Mouse (Mus musculus) CD4-positive naive resting alpha-beta T cell, adult 57 days (primary cell): Measurements from ENCODE around the gene Mfsd10. TPM values are rescaled to one million over a fixed set of nuclear protein-coding genes. Genes with fewer than 3 reads are reported as not detected.

Experiments used
- total RNA-seq: library from RNA; stranded (reverse); gene quantifications from one replicate; pipeline ENCODE4 v1.2.4, GENCODE M21; 2023

Gene Mfsd10
- total RNA-seq: 34.6 TPM

GRCm38 (mm10) chr5:34636481-34637287 lies at the start of gene Mfsd10:
Mfsd10 (minus strand) TSS chr5:34637212.

GRCm38 (mm10) chr5:34659686-34660590 lies 22.9 kb upstream of the Mfsd10 start, which contains the start of the genes Nop14 and Grk4:
Nop14 (minus strand) TSS chr5:34660148.
Grk4 (plus strand) TSS chr5:34660379.

Other genes starting within 250 kb of the Mfsd10 start
- gene Tnip2, start 123.2 kb downstream of the Mfsd10 start, total RNA-seq: 18.4 TPM
- 11.1 TPM for gene Sh3bp2, start 111.4 kb downstream of the Mfsd10 start, total RNA-seq
- gene Add1, start 63.5 kb downstream of the Mfsd10 start, total RNA-seq: 326 TPM
- 31.2 TPM for gene Nop14, start 22.9 kb upstream of the Mfsd10 start, total RNA-seq
- gene Grk4, start 23.2 kb upstream of the Mfsd10 start, total RNA-seq: 8.0 TPM
- gene Htt, start 124.5 kb upstream of the Mfsd10 start, total RNA-seq: 61.1 TPM